Mouse (Mus musculus) liver (tissue): Measurements from ENCODE around the gene Bicd2.

Experiments
- DNase-seq: peaks from one replicate; pipeline ENCODE4 v3.0.0-alpha.2; 2020; ENCODE audit warnings: mixed read lengths

Bicd2 gene

GRCm38 (mm10) chr13:49326246-49327206 is 14.9 kb upstream of the Bicd2 start:
- DNase-seq = peak; percentile 28

GRCm38 (mm10) chr13:49328101-49328500 is 13.3 kb upstream of the Bicd2 start:
- no peak for DNase-seq

- DNase-seq = no peak
Measured at GRCm38 (mm10) chr13:49333250-49333649, 8.1 kb upstream of the Bicd2 start.

- no peak for DNase-seq
Measured at GRCm38 (mm10) chr13:49335077-49335982, 6.1 kb upstream of the Bicd2 start.

GRCm38 (mm10) chr13:49338893-49339546 is 2.4 kb upstream of the Bicd2 start:
- DNase-seq = peak; percentile 40

GRCm38 (mm10) chr13:49341831-49342722 is 692 bp downstream of the Bicd2 start:
- DNase-seq = peak; percentile 41

- no peak for DNase-seq
Measured at GRCm38 (mm10) chr13:49342723-49343100, 1.3 kb downstream of the Bicd2 start.

GRCm38 (mm10) chr13:49344567-49344966 is 3.2 kb downstream of the Bicd2 start:
- DNase-seq = peak; percentile 53

- DNase-seq = peak; percentile 67
Measured at GRCm38 (mm10) chr13:49345476-49345875, 4.1 kb downstream of the Bicd2 start.

GRCm38 (mm10) chr13:49348522-49348921 is 7.1 kb downstream of the Bicd2 start:
- no peak for DNase-seq

GRCm38 (mm10) chr13:49349335-49349734 is 8.0 kb downstream of the Bicd2 start:
- DNase-seq = no peak

GRCm38 (mm10) chr13:49349836-49350505 is 8.6 kb downstream of the Bicd2 start:
- no peak for DNase-seq

GRCm38 (mm10) chr13:49352581-49353159 is 11.3 kb downstream of the Bicd2 start:
- no peak for DNase-seq

- DNase-seq = no peak
Measured at GRCm38 (mm10) chr13:49353422-49353821, 12.0 kb downstream of the Bicd2 start.

- no peak for DNase-seq
Measured at GRCm38 (mm10) chr13:49353991-49354507, 12.7 kb downstream of the Bicd2 start.

GRCm38 (mm10) chr13:49355461-49356061 is 14.2 kb downstream of the Bicd2 start:
- no peak for DNase-seq

GRCm38 (mm10) chr13:49356090-49356489 is 14.7 kb downstream of the Bicd2 start:
- DNase-seq = no peak

- no peak for DNase-seq
Measured at GRCm38 (mm10) chr13:49357367-49358026, 16.1 kb downstream of the Bicd2 start.

GRCm38 (mm10) chr13:49358184-49358583 is 16.8 kb downstream of the Bicd2 start:
- no peak for DNase-seq
